Mouse (Mus musculus) heart, postnatal 10 days (tissue): Measurements from ENCODE around the gene Sdhd. TPM values are rescaled to one million over a fixed set of nuclear protein-coding genes. Genes with fewer than 3 reads are reported as not detected.

Experiments
- total RNA-seq, 2 experiments: library from RNA; stranded (reverse); gene quantifications; 2 replicates each; pipeline ENCODE4 v1.2.3; 2021

Sdhd gene
- total RNA-seq, 2 experiments from 2014 or later, result 780 to 786 TPM

Other genes starting within 250 kb of the Sdhd start
- 1 to 10 TPM; 1.2 to 2.6 TPM for gene Plet1, start 109.3 kb downstream of the Sdhd start, total RNA-seq
- 10 to 100 TPM; 31.7 to 36.8 TPM for gene Pts, start 75.1 kb downstream of the Sdhd start, total RNA-seq
- gene Il18, start 49.0 kb downstream of the Sdhd start, total RNA-seq, result 1 to 10 TPM; 1.3 to 2.5 TPM
- under 1 TPM; 0.19 to 0.20 TPM for gene Bco2, start 48.6 kb downstream of the Sdhd start, total RNA-seq
- gene Tex12, start 42.5 kb downstream of the Sdhd start, total RNA-seq, result not detected
- gene Timm8b, start 98 bp upstream of the Sdhd start, total RNA-seq, result 100 to 1,000 TPM; 215 to 218 TPM
- gene Pih1d2, start 13.5 kb upstream of the Sdhd start, total RNA-seq, result under 1 TPM; 0.26 to 0.92 TPM
- 10 to 100 TPM; 22.6 to 23.3 TPM for gene Nkapd1, start 13.7 kb upstream of the Sdhd start, total RNA-seq
- 100 to 1,000 TPM; 336 to 364 TPM for gene Dlat, start 56.0 kb upstream of the Sdhd start, total RNA-seq
- gene Dixdc1, start 135.7 kb upstream of the Sdhd start, total RNA-seq, result 1 to 10 TPM; 7.4 to 7.7 TPM
- gene 2310030G06Rik, start 142.7 kb upstream of the Sdhd start, total RNA-seq, result 1 to 10 TPM; 3.6 to 5.6 TPM
- 1,000 to 10,000 TPM; 1,315 to 1,426 TPM for gene Cryab, start 147.5 kb upstream of the Sdhd start, total RNA-seq
- gene Hspb2, start 148.5 kb upstream of the Sdhd start, total RNA-seq, result 100 to 1,000 TPM; 119 to 133 TPM
- gene Fdxacb1, start 164.4 kb upstream of the Sdhd start, total RNA-seq, result 1 to 10 TPM; 6.6 to 6.9 TPM
- 10 to 100 TPM; 10.5 to 16.1 TPM for gene Alg9, start 171.2 kb upstream of the Sdhd start, total RNA-seq
- gene 1110032A03Rik, start 171.7 kb upstream of the Sdhd start, total RNA-seq, result 10 to 100 TPM; 12.5 to 13.9 TPM
- 10 to 100 TPM; 14.7 to 16.4 TPM for gene Ppp2r1b, start 241.5 kb upstream of the Sdhd start, total RNA-seq